Mouse (Mus musculus) CH12.LX (cell line): ENCODE measurements around the gene Vtn. TPM values are rescaled to one million over a fixed set of nuclear protein-coding genes. Genes with fewer than 3 reads are reported as not detected.

Experiments used
- DNase-seq: peaks from one replicate; pipeline ENCODE4 v3.0.0-alpha.2; 2013; ENCODE audit errors: extremely low read depth
- H3K27ac ChIP-seq: 2 replicates; pipeline ENCODE4 v1.5.1; 2012; ENCODE audit warnings: low read depth, mild to moderate bottlenecking, control low read depth, moderate library complexity; ENCODE audit not compliant: insufficient read depth
- H3K27me3 ChIP-seq: replicated peaks from 2 replicates; pipeline ENCODE3; 2012; ENCODE audit warnings: inconsistent platforms
- H3K36me3 ChIP-seq, 2 experiments: replicated peaks in 1 of 2; 2 replicates each; pipeline versions ENCODE3 to v1.6.1; 2012; ENCODE audit warnings: inconsistent platforms in 1 of 2, low read length in 1 of 2, mild to moderate bottlenecking in 1 of 2, mixed read lengths in 1 of 2, moderate library complexity in 1 of 2; ENCODE audit not compliant: control insufficient read depth in 1 of 2, insufficient read depth in 1 of 2
- H3K4me1 ChIP-seq, 2 experiments: 2 replicates each; pipeline ENCODE4 v1.6.1; 2012; ENCODE audit warnings: inconsistent platforms in 1 of 2, moderate library complexity in 1 of 2; ENCODE audit not compliant: insufficient read depth in 2 of 2, control insufficient read depth in 1 of 2
- H3K4me2 ChIP-seq: 2 replicates; pipeline ENCODE4 v1.6.1; 2012; ENCODE audit warnings: low read depth, mild to moderate bottlenecking, control low read depth; ENCODE audit not compliant: poor library complexity, insufficient read depth, severe bottlenecking
- H3K4me3 ChIP-seq, 3 experiments: fragments of 150-350 bp in 1 of 3; sonication (generic) in 1 of 3; replicated peaks in 1 of 3; 2 replicates each; pipeline versions ENCODE3 to v1.5.1; 2011 to 2012; ENCODE audit warnings: low read depth in 2 of 3, low read length in 2 of 3, mild to moderate bottlenecking in 2 of 3, moderate library complexity in 2 of 3, control low read depth in 1 of 3, improper control_type of control experiment in 1 of 3, inconsistent platforms in 1 of 3, mixed read lengths in 1 of 3; ENCODE audit not compliant: poor library complexity in 1 of 3
- H3K79me2 ChIP-seq: replicated peaks from 2 replicates; pipeline ENCODE4 v1.6.1; 2012; ENCODE audit warnings: mild to moderate bottlenecking, moderate library complexity; ENCODE audit not compliant: control insufficient read depth, poor library complexity, insufficient read depth, severe bottlenecking; ENCODE audit errors: extremely low read depth
- H3K9ac ChIP-seq: 2 replicates; pipeline ENCODE4 v1.6.1; 2012; ENCODE audit warnings: low read depth, mild to moderate bottlenecking, control low read depth, moderate library complexity; ENCODE audit not compliant: insufficient read depth
- H3K9me3 ChIP-seq: replicated peaks from 2 replicates; pipeline ENCODE3; 2012; ENCODE audit warnings: low read length, inconsistent platforms, mixed read lengths
- E2F4 ChIP-seq: IDR thresholded peaks from 2 replicates; pipeline ENCODE4 v1.6.1; 2011; ENCODE audit warnings: low read depth, low read length, improper control_type of control experiment; ENCODE audit not compliant: insufficient replicate concordance
- ELF1 ChIP-seq: IDR thresholded peaks from 2 replicates; pipeline ENCODE4 v1.6.1; 2014; ENCODE audit warnings: low read depth, mild to moderate bottlenecking, inconsistent platforms, low read length, improper control_type of control experiment
- EP300 ChIP-seq: IDR thresholded peaks from 2 replicates; pipeline ENCODE4 v1.6.1; 2011; ENCODE audit warnings: low read length, improper control_type of control experiment
- HCFC1 ChIP-seq: IDR thresholded peaks from 2 replicates; pipeline ENCODE4 v1.6.1; 2012; ENCODE audit warnings: low read depth, mild to moderate bottlenecking, inconsistent platforms, low read length, improper control_type of control experiment
- KAT2A ChIP-seq: IDR thresholded peaks from 2 replicates; pipeline ENCODE4 v1.6.1; 2012; ENCODE audit warnings: low read length, improper control_type of control experiment, inconsistent platforms; ENCODE audit not compliant: insufficient replicate concordance
- MAFK ChIP-seq: IDR thresholded peaks from 2 replicates; pipeline ENCODE4 v1.6.1; 2011; ENCODE audit warnings: low read length, improper control_type of control experiment; ENCODE audit not compliant: insufficient replicate concordance
- MAZ ChIP-seq: IDR thresholded peaks from 2 replicates; pipeline ENCODE4 v1.6.1; 2012; ENCODE audit warnings: low read depth, mild to moderate bottlenecking, inconsistent platforms, low read length, improper control_type of control experiment, moderate library complexity
- NRF1 ChIP-seq: IDR thresholded peaks from 2 replicates; pipeline ENCODE4 v1.6.1; 2014; ENCODE audit warnings: low read depth, mild to moderate bottlenecking, inconsistent platforms, low read length, improper control_type of control experiment, moderate library complexity
- POLR2A ChIP-seq: IDR thresholded peaks from 2 replicates; pipeline ENCODE4 v1.6.1; 2011; ENCODE audit warnings: low read depth, mild to moderate bottlenecking, improper control_type of control experiment, low read length
- SMC3 ChIP-seq: IDR thresholded peaks from 2 replicates; pipeline ENCODE4 v1.6.1; 2011; ENCODE audit warnings: low read depth, low read length, improper control_type of control experiment
- TCF12 ChIP-seq: IDR thresholded peaks from 2 replicates; pipeline ENCODE4 v1.6.1; 2014; ENCODE audit warnings: low read depth, mild to moderate bottlenecking, inconsistent platforms, low read length, improper control_type of control experiment
- ZC3H11A ChIP-seq: IDR thresholded peaks from 2 replicates; pipeline ENCODE4 v1.6.1; 2012; ENCODE audit warnings: low read depth, mild to moderate bottlenecking, inconsistent platforms, low read length, improper control_type of control experiment
- ZMIZ1 ChIP-seq: IDR thresholded peaks from 2 replicates; pipeline ENCODE4 v1.6.1; 2012; ENCODE audit warnings: low read depth, mild to moderate bottlenecking, inconsistent platforms, low read length, improper control_type of control experiment
- dilution Hi-C: fragments of 300-500 bp; cut with MboI; formaldehyde crosslinking; loops from 2 replicates; pipeline ENCODE4 v1.14.3; 2020; ENCODE audit warnings: low sequenced_read_pairs; ENCODE audit not compliant: extremely low pct_unique_long_range_greater_than_20kb, extremely low pct_ligation_motif_present
- in situ Hi-C: fragments of 300-500 bp; cut with MboI; formaldehyde crosslinking; loops from 3 replicates; pipeline ENCODE4 v1.14.3; 2019; ENCODE audit warnings: low sequenced_read_pairs, low pct_ligation_motif_present, low pct_unique_long_range_greater_than_20kb, mixed read lengths
- polyA plus RNA-seq: library from polyadenylated mRNA; unstranded; fragments of >175 nt; gene quantifications from 2 replicates; pipeline ENCODE4 v1.2.1, GENCODE M21; 2012; ENCODE audit warnings: low read depth; ENCODE audit not compliant: insufficient read length
- total RNA-seq, 2 experiments: library from RNA; depleted of rRNA; stranded (reverse); fragments of 300-350 nt in 1 of 2; fragments of >200 nt in 1 of 2; gene quantifications; 2 replicates each; pipeline ENCODE4 v1.2.3; 2012 to 2014

Gene Vtn
- total and polyA plus RNA-seq, 3 experiments, result not detected

- dilution Hi-C loops (no loop called here), in situ Hi-C loops (no loop called here)
- H3K27ac ChIP-seq, result no peak overlapping the region
- no peak for DNase-seq
- no peak overlapping the region for H3K9ac ChIP-seq
- H3K4me2 ChIP-seq, result no peak overlapping the region
- H3K79me2 ChIP-seq, result no peaks in the 10 kb centered on the region
- H3K27me3 ChIP-seq, result peaks cover 30% of the 10 kb centered on the region
- peaks cover 4 to 29% of the 10 kb centered on the region in 2 experiments for H3K36me3 ChIP-seq
- H3K4me3 ChIP-seq, result no peak overlapping the region
- H3K9me3 ChIP-seq, result no peaks in the 10 kb centered on the region
- TF ChIP-seq KAT2A, result no peak
- no peak for TF ChIP-seq MAZ
- TF ChIP-seq HCFC1, result no peak
- no peak for TF ChIP-seq EP300
- TF ChIP-seq ZC3H11A, result no peak
- TF ChIP-seq SMC3, result no peak
- TF ChIP-seq TCF12, result no peak
- TF ChIP-seq NRF1, result no peak
- no peak for TF ChIP-seq POLR2A
- TF ChIP-seq ELF1, result no peak
- H3K4me1 ChIP-seq, result peaks cover 5 to 12% of the 10 kb centered on the region in 2 experiments
Measured at GRCm38 (mm10) chr11:78500623-78501202, 1.8 kb downstream of the Vtn start.

DNA sequence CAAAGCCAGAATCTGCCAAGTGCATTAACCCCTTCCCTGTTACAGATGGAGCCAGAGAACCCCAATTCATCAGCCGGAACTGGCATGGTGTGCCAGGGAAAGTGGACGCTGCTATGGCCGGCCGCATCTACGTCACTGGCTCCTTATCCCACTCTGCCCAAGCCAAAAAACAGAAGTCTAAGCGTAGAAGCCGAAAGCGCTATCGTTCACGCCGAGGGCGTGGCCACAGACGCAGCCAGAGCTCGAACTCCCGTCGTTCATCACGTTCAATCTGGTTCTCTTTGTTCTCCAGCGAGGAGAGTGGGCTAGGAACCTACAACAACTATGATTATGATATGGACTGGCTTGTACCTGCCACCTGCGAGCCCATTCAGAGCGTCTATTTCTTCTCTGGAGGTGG is 2.6 kb downstream of the Vtn start:
- DNase-seq, result no peak
- no peaks in the 10 kb centered on the region for H3K9me3 ChIP-seq
- in situ Hi-C loops (no loop called here), dilution Hi-C loops (no loop called here)
- no peak for TF ChIP-seq ZC3H11A
- TF ChIP-seq MAFK, result no peak
- TF ChIP-seq E2F4, result no peak
- TF ChIP-seq ZMIZ1, result no peak
- peaks cover 10 to 37% of the 10 kb centered on the region in 2 experiments for H3K36me3 ChIP-seq
- peaks cover 22% of the 10 kb centered on the region for H3K27me3 ChIP-seq
- H3K4me1 ChIP-seq, result peaks cover 5 to 12% of the 10 kb centered on the region in 2 experiments; a peak in 3 of 4 replicates
- no peak overlapping the region for H3K27ac ChIP-seq
- no peaks in the 10 kb centered on the region for H3K79me2 ChIP-seq
- H3K9ac ChIP-seq, result no peak overlapping the region
- H3K4me3 ChIP-seq, result no peak overlapping the region
- H3K4me2 ChIP-seq, result no peak overlapping the region
